Mouse (Mus musculus) heart, postnatal 0 days (tissue): ENCODE data around the gene Vrk1.

Experiments
- CTCF ChIP-seq: IDR thresholded peaks from 2 replicates; pipeline ENCODE4 v1.5.1; 2016; ENCODE audit warnings: antibody characterized with exemption, control low read depth, low read depth
- EP300 ChIP-seq: IDR thresholded peaks from 2 replicates; pipeline ENCODE4 v1.6.1; 2016; ENCODE audit warnings: antibody characterized with exemption, low read depth

DNA sequence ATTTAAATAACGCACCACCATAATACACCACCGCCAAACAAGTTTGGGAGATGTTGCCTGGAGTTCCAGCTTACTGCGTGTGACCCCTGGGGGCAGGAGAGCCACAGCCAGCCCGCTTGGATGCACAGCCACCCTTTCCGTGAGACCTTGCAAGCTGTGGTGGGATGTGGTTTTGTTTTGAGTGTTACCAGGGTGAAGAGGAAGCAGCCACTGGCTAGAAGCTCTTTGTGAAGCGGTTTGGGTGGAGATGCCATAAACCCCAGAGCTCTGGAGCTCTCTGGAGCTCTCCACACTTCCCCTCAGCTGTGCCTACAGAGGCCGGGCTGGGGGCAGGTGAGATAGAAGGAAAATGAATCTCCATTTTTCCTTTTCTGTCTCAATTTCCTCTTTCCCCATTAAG is 38.8 kb upstream of the Vrk1 start:
- TF ChIP-seq CTCF = no peak
- TF ChIP-seq EP300 = no peak
